Mouse (Mus musculus): Measurements from ENCODE around the gene Ubr7. TPM values are rescaled to one million over a fixed set of nuclear protein-coding genes. Genes with fewer than 3 reads are reported as not detected.

Gene Ubr7
- polyA plus RNA-seq, 1 experiment from 2014 or later: 33.0 TPM

- no peaks in the 10 kb centered on the region for H3K27me3 ChIP-seq
- no peak for TF ChIP-seq CTCF (IDR thresholded peaks at IDR 0.05)
- DNase-seq (ENCODE audit: low read depth, low spot score) (no peak), ATAC-seq (no peak)
- ChIA-PET POLR2A (no interaction called here), CTCF (interaction anchor here (1.7 kb wide), 1 partner anchor 27 kb away, joined by 3 read pairs; no protein-coding TSS in a partner anchor)
- in situ Hi-C loops (cut with MboI; ENCODE audit: low pct_unique_long_range_greater_than_20kb): no loop called here
Observed at GRCm38 (mm10) chr12:102814858-102815257, 57.1 kb downstream of the Ubr7 start.

GRCm38 (mm10) chr12:102826399-102826798 lies 68.6 kb downstream of the Ubr7 start:
- ChIA-PET POLR2A (no interaction called here), CTCF (no interaction called here)
- in situ Hi-C loops (cut with MboI; ENCODE audit: low pct_unique_long_range_greater_than_20kb): no loop called here
- TF ChIP-seq CTCF (IDR thresholded peaks at IDR 0.05): no peak
- no peaks in the 10 kb centered on the region for H3K27me3 ChIP-seq
- no peak for ATAC-seq
- DNase-seq (ENCODE audit: low read depth, low spot score): no peak

- in situ Hi-C loops (cut with MboI; ENCODE audit: low pct_unique_long_range_greater_than_20kb): no loop called here
- H3K27me3 ChIP-seq: no peaks in the 10 kb centered on the region
- no peak for TF ChIP-seq CTCF (IDR thresholded peaks at IDR 0.05)
- POLR2A ChIA-PET: no interaction called here
- ATAC-seq (no peak), DNase-seq (ENCODE audit: low read depth, low spot score) (no peak)
- CTCF ChIA-PET: no interaction called here
Observed at GRCm38 (mm10) chr12:102827119-102827518, 69.4 kb downstream of the Ubr7 start.

Other genes with a start within 250 kb of the Ubr7 start
- 0.08 TPM for gene Chga, start 203.0 kb upstream of the Ubr7 start, polyA plus RNA-seq (2021)
- gene Itpk1, start 53.0 kb upstream of the Ubr7 start, polyA plus RNA-seq (2021): 22.9 TPM
- 13.3 TPM for gene Moap1, start 14.3 kb upstream of the Ubr7 start, polyA plus RNA-seq (2021)
- 6.5 TPM for gene Tmem251, start 14.2 kb upstream of the Ubr7 start, polyA plus RNA-seq (2021)
- gene Gm28051, start 202 bp upstream of the Ubr7 start, polyA plus RNA-seq (2021): not detected
- 14.6 TPM for gene Gon7, start 164 bp upstream of the Ubr7 start, polyA plus RNA-seq (2021)
- gene Gm20604, start 705 bp downstream of the Ubr7 start, polyA plus RNA-seq (2021): 9.5 TPM
- 29.2 TPM for gene Btbd7, start 120.5 kb downstream of the Ubr7 start, polyA plus RNA-seq (2021)
- gene Cox8c, start 141.3 kb downstream of the Ubr7 start, polyA plus RNA-seq (2021): not detected
- not detected for gene Unc79, start 190.9 kb downstream of the Ubr7 start, polyA plus RNA-seq (2021)

Measured in Patski (cell line).